Mouse (Mus musculus) kidney, embryonic 15.5 days (tissue): ENCODE measurements at regions not wholly inside any gene's neighbourhood (a gene's known extent, or its start where the extent isn't known, plus 50 kb on each side); places are given as distances from the start of the nearest gene placed in this dataset.
"Not testable (repeated sequence)": the region's sequence is repeated elsewhere in the genome, so short reads cannot be mapped to it uniquely, and the experiment has no call there.

Source experiments
- ATAC-seq: fragments of 200-750 bp; cut with Nextera tagmentation; replicated peaks from 2 replicates; pipeline ENCODE4 v1.8.0; 2017; ENCODE audit warnings: moderate TSS enrichment; ENCODE audit not compliant: low FRiP score
- H3K27ac ChIP-seq: fragments of 300-500 bp; sonication (generic); 2 replicates; pipeline ENCODE4 v1.5.1; 2015; ENCODE audit warnings: mild to moderate bottlenecking, inconsistent platforms
- H3K27me3 ChIP-seq: fragments of 300-500 bp; sonication (generic); 2 replicates; pipeline ENCODE4 v1.6.1; 2015; ENCODE audit warnings: inconsistent platforms
- H3K36me3 ChIP-seq: fragments of 300-500 bp; sonication (generic); 2 replicates; pipeline ENCODE4 v1.6.1; 2015; ENCODE audit warnings: inconsistent platforms
- H3K4me1 ChIP-seq: fragments of 300-500 bp; sonication (generic); 2 replicates; pipeline ENCODE4 v1.6.1; 2015; ENCODE audit warnings: inconsistent platforms
- H3K4me2 ChIP-seq: fragments of 300-500 bp; sonication (generic); 2 replicates; pipeline ENCODE4 v1.6.1; 2015; ENCODE audit warnings: moderate library complexity, mild to moderate bottlenecking, inconsistent platforms
- H3K4me3 ChIP-seq: fragments of 300-500 bp; sonication (generic); replicated peaks from 2 replicates; pipeline ENCODE4 v1.5.1; 2015; ENCODE audit warnings: mild to moderate bottlenecking, inconsistent platforms
- H3K9ac ChIP-seq: fragments of 300-500 bp; sonication (generic); 2 replicates; pipeline ENCODE4 v1.6.1; 2015; ENCODE audit warnings: mild to moderate bottlenecking, inconsistent platforms
- H3K9me3 ChIP-seq: fragments of 300-500 bp; sonication (generic); replicated peaks from 2 replicates; pipeline ENCODE4 v1.6.1; 2016; ENCODE audit warnings: inconsistent platforms
- WGBS: fragments of 180-500 bp; shearing (Covaris S2); methylation state at CpG from one replicate; pipeline ENCODE4 v1.1.7; 2015; ENCODE audit warnings: mixed read lengths; 5-methylcytosine and 5-hydroxymethylcytosine counted together

GRCm38 (mm10) chr2:146732891-146733290, 122.8 kb upstream of the Kiz start:
- not testable (repeated sequence) for H3K27me3 ChIP-seq, H3K9me3 ChIP-seq, H3K36me3 ChIP-seq, ATAC-seq, H3K4me3 ChIP-seq, H3K4me2 ChIP-seq, H3K4me1 ChIP-seq, H3K27ac ChIP-seq, H3K9ac ChIP-seq
- 87% methylated on average over 2 of the region's 2 CpGs for WGBS

- H3K9me3 ChIP-seq: no peaks in the 10 kb centered on the region
- H3K4me3 ChIP-seq: no peak overlapping the region
- no peaks in the 10 kb centered on the region for H3K36me3 ChIP-seq
- no peak for ATAC-seq
- H3K9ac ChIP-seq: no peak overlapping the region
- H3K4me2 ChIP-seq: no peak overlapping the region
- WGBS: 79% methylated on average over 2 of the region's 2 CpGs
- H3K27ac ChIP-seq: no peak overlapping the region
- no peaks in the 10 kb centered on the region for H3K27me3 ChIP-seq
- no peaks in the 10 kb centered on the region for H3K4me1 ChIP-seq
Measured at GRCm38 (mm10) chr2:146744396-146744795, 111.3 kb upstream of the Kiz start.

GRCm38 (mm10) chr2:146745012-146745682, 110.5 kb upstream of the Kiz start:
- H3K4me2 ChIP-seq: no peak overlapping the region
- H3K9me3 ChIP-seq: no peaks in the 10 kb centered on the region
- no peak overlapping the region for H3K4me3 ChIP-seq
- no peaks in the 10 kb centered on the region for H3K27me3 ChIP-seq
- no peaks in the 10 kb centered on the region for H3K36me3 ChIP-seq
- H3K4me1 ChIP-seq: no peaks in the 10 kb centered on the region
- ATAC-seq: no peak
- no peak overlapping the region for H3K9ac ChIP-seq
- no peak overlapping the region for H3K27ac ChIP-seq
- 81% methylated on average over 18 of the region's 18 CpGs for WGBS

- 82% methylated on average over 12 of the region's 12 CpGs for WGBS
- Histone ChIP-seq H3K36me3 (no peaks in the 10 kb centered on the region), H3K9me3 (no peaks in the 10 kb centered on the region), H3K9ac (no peak overlapping the region), H3K4me1 (no peaks in the 10 kb centered on the region), H3K27ac (no peak overlapping the region), H3K27me3 (no peaks in the 10 kb centered on the region), H3K4me2 (no peak overlapping the region), H3K4me3 (no peak overlapping the region)
- ATAC-seq: no peak
Measured at GRCm38 (mm10) chr2:146745683-146746047, 110.0 kb upstream of the Kiz start.

- ATAC-seq: no peak
- H3K9ac ChIP-seq: no peak overlapping the region
- H3K36me3 ChIP-seq: no peaks in the 10 kb centered on the region
- WGBS: 29% methylated on average over 2 of the region's 2 CpGs
- H3K9me3 ChIP-seq: no peaks in the 10 kb centered on the region
- H3K4me2 ChIP-seq: no peak overlapping the region
- no peak overlapping the region for H3K27ac ChIP-seq
- no peaks in the 10 kb centered on the region for H3K4me1 ChIP-seq
- no peaks in the 10 kb centered on the region for H3K27me3 ChIP-seq
- no peak overlapping the region for H3K4me3 ChIP-seq
Measured at GRCm38 (mm10) chr2:146753988-146754387, 101.7 kb upstream of the Kiz start.

GRCm38 (mm10) chr2:146763522-146764144, 92.0 kb upstream of the Kiz start:
- H3K36me3 ChIP-seq: no peaks in the 10 kb centered on the region
- H3K9me3 ChIP-seq: no peaks in the 10 kb centered on the region
- H3K27me3 ChIP-seq: 0 out of 2 replicates have a peak, but pooled peaks cover 2% of the 10 kb centered on the region
- H3K4me1 ChIP-seq: no peaks in the 10 kb centered on the region
- WGBS: 68% methylated on average over 18 of the region's 18 CpGs
- H3K27ac ChIP-seq: no peak overlapping the region
- no peak for ATAC-seq
- H3K4me3 ChIP-seq: no peak overlapping the region
- no peak overlapping the region for H3K9ac ChIP-seq
- H3K4me2 ChIP-seq: no peak overlapping the region

GRCm38 (mm10) chr2:146764313-146765255, 91.1 kb upstream of the Kiz start:
- no peak for ATAC-seq
- H3K4me1 ChIP-seq: no peaks in the 10 kb centered on the region
- H3K36me3 ChIP-seq: no peaks in the 10 kb centered on the region
- H3K27me3 ChIP-seq: 0 out of 2 replicates have a peak, but pooled peaks cover 2% of the 10 kb centered on the region
- no peak overlapping the region for H3K4me2 ChIP-seq
- no peaks in the 10 kb centered on the region for H3K9me3 ChIP-seq
- 65% methylated on average over 12 of the region's 12 CpGs for WGBS
- no peak overlapping the region for H3K27ac ChIP-seq
- no peak overlapping the region for H3K9ac ChIP-seq
- no peak overlapping the region for H3K4me3 ChIP-seq

GRCm38 (mm10) chr2:146774876-146775275, 80.8 kb upstream of the Kiz start:
- Histone ChIP-seq H3K27ac (no peak overlapping the region), H3K27me3 (no peaks in the 10 kb centered on the region), H3K4me1 (no peaks in the 10 kb centered on the region), H3K36me3 (no peaks in the 10 kb centered on the region), H3K9me3 (no peaks in the 10 kb centered on the region), H3K4me3 (no peak overlapping the region), H3K9ac (no peak overlapping the region), H3K4me2 (no peak overlapping the region)
- no peak for ATAC-seq
- 52% methylated on average over 2 of the region's 2 CpGs for WGBS

- Histone ChIP-seq H3K27me3 (no peaks in the 10 kb centered on the region), H3K4me1 (no peaks in the 10 kb centered on the region), H3K4me3 (no peak overlapping the region), H3K9ac (no peak overlapping the region), H3K36me3 (no peaks in the 10 kb centered on the region), H3K27ac (no peak overlapping the region), H3K9me3 (no peaks in the 10 kb centered on the region), H3K4me2 (no peak overlapping the region)
- WGBS: 29% methylated on average over 11 of the region's 11 CpGs
- no peak for ATAC-seq
Measured at GRCm38 (mm10) chr2:146787132-146787810, 68.4 kb upstream of the Kiz start.

- H3K36me3 ChIP-seq: no peaks in the 10 kb centered on the region
- no peak overlapping the region for H3K4me2 ChIP-seq
- H3K9ac ChIP-seq: no peak overlapping the region
- H3K27ac ChIP-seq: no peak overlapping the region
- H3K9me3 ChIP-seq: no peaks in the 10 kb centered on the region
- H3K4me1 ChIP-seq: no peaks in the 10 kb centered on the region
- 79% methylated on average over 5 of the region's 5 CpGs for WGBS
- no peak for ATAC-seq
- H3K4me3 ChIP-seq: no peak overlapping the region
- no peaks in the 10 kb centered on the region for H3K27me3 ChIP-seq
Measured at GRCm38 (mm10) chr2:146787811-146788455, 67.7 kb upstream of the Kiz start.

- 88% methylated on average over 6 of the region's 6 CpGs for WGBS
- Histone ChIP-seq H3K36me3 (no peaks in the 10 kb centered on the region), H3K4me1 (no peaks in the 10 kb centered on the region), H3K9me3 (no peaks in the 10 kb centered on the region), H3K4me3 (no peak overlapping the region), H3K27me3 (no peaks in the 10 kb centered on the region), H3K9ac (no peak overlapping the region), H3K27ac (no peak overlapping the region), H3K4me2 (no peak overlapping the region)
- ATAC-seq: no peak
Measured at GRCm38 (mm10) chr2:146792844-146793420, 62.7 kb upstream of the Kiz start.
